Mouse (Mus musculus): ENCODE results near the gene Scrn2. TPM values are rescaled to one million over a fixed set of nuclear protein-coding genes. Genes with fewer than 3 reads are reported as not detected.

The Scrn2 gene
- total RNA-seq, 2 experiments from 2014 or later: 4.2 to 21.1 TPM

Other genes with a start within 250 kb of the Scrn2 start
- 61.3 and 70.5 TPM in 2 replicates for gene Cbx1, start 240.8 kb upstream of the Scrn2 start, total RNA-seq (2015)
- gene Cbx1, start 240.8 kb upstream of the Scrn2 start, total RNA-seq (2017): 94.4 and 116 TPM in 2 replicates
- 39.0 and 39.8 TPM in 2 replicates for gene Nfe2l1, start 200.0 kb upstream of the Scrn2 start, total RNA-seq (2015)
- gene Nfe2l1, start 200.0 kb upstream of the Scrn2 start, total RNA-seq (2017): 41.0 and 42.5 TPM in 2 replicates
- gene Copz2, start 180.1 kb upstream of the Scrn2 start, total RNA-seq (2015): 6.2 and 6.5 TPM in 2 replicates
- gene Copz2, start 180.1 kb upstream of the Scrn2 start, total RNA-seq (2017): 3.3 and 4.0 TPM in 2 replicates
- gene Cdk5rap3, start 113.4 kb upstream of the Scrn2 start, total RNA-seq (2015): 30.3 and 31.4 TPM in 2 replicates
- gene Cdk5rap3, start 113.4 kb upstream of the Scrn2 start, total RNA-seq (2017): 70.1 and 74.3 TPM in 2 replicates
- not detected in 2 replicates for gene Prr15l, start 101.8 kb upstream of the Scrn2 start, total RNA-seq (2015)
- gene Prr15l, start 101.8 kb upstream of the Scrn2 start, total RNA-seq (2017): not detected in 2 replicates
- gene Pnpo, start 86.0 kb upstream of the Scrn2 start, total RNA-seq (2015): 22.5 and 23.0 TPM in 2 replicates
- gene Pnpo, start 86.0 kb upstream of the Scrn2 start, total RNA-seq (2017): 36.3 and 38.7 TPM in 2 replicates
- 21.0 and 27.4 TPM in 2 replicates for gene Sp2, start 47.0 kb upstream of the Scrn2 start, total RNA-seq (2015)
- gene Sp2, start 47.0 kb upstream of the Scrn2 start, total RNA-seq (2017): 2.3 and 2.8 TPM in 2 replicates
- not detected in 2 replicates for gene Sp6, start 16.5 kb upstream of the Scrn2 start, total RNA-seq (2015)
- 0.03 TPM in 1 of 2 replicates, not detected in the other for gene Sp6, start 16.5 kb upstream of the Scrn2 start, total RNA-seq (2017)
- 0.64 and 0.69 TPM in 2 replicates for gene Lrrc46, start 11.5 kb downstream of the Scrn2 start, total RNA-seq (2015)
- gene Lrrc46, start 11.5 kb downstream of the Scrn2 start, total RNA-seq (2017): not detected in 2 replicates
- 32.1 and 34.0 TPM in 2 replicates for gene Mrpl10, start 11.6 kb downstream of the Scrn2 start, total RNA-seq (2015)
- 19.7 and 24.5 TPM in 2 replicates for gene Mrpl10, start 11.6 kb downstream of the Scrn2 start, total RNA-seq (2017)
- gene Osbpl7, start 20.7 kb downstream of the Scrn2 start, total RNA-seq (2015): 8.5 and 9.7 TPM in 2 replicates
- gene Osbpl7, start 20.7 kb downstream of the Scrn2 start, total RNA-seq (2017): 8.3 and 10.5 TPM in 2 replicates
- gene Tbx21, start 85.4 kb downstream of the Scrn2 start, total RNA-seq (2015): not detected in 2 replicates
- not detected in 2 replicates for gene Tbx21, start 85.4 kb downstream of the Scrn2 start, total RNA-seq (2017)
- gene Tbkbp1, start 121.6 kb downstream of the Scrn2 start, total RNA-seq (2015): 3.6 and 4.1 TPM in 2 replicates
- gene Tbkbp1, start 121.6 kb downstream of the Scrn2 start, total RNA-seq (2017): 2.5 and 5.8 TPM in 2 replicates
- gene Kpnb1, start 157.9 kb downstream of the Scrn2 start, total RNA-seq (2015): 156 and 175 TPM in 2 replicates
- 312 and 387 TPM in 2 replicates for gene Kpnb1, start 157.9 kb downstream of the Scrn2 start, total RNA-seq (2017)

Data from megakaryocyte progenitor cell, adult 5-6 weeks (primary cell).